In the genomic region with DNA sequence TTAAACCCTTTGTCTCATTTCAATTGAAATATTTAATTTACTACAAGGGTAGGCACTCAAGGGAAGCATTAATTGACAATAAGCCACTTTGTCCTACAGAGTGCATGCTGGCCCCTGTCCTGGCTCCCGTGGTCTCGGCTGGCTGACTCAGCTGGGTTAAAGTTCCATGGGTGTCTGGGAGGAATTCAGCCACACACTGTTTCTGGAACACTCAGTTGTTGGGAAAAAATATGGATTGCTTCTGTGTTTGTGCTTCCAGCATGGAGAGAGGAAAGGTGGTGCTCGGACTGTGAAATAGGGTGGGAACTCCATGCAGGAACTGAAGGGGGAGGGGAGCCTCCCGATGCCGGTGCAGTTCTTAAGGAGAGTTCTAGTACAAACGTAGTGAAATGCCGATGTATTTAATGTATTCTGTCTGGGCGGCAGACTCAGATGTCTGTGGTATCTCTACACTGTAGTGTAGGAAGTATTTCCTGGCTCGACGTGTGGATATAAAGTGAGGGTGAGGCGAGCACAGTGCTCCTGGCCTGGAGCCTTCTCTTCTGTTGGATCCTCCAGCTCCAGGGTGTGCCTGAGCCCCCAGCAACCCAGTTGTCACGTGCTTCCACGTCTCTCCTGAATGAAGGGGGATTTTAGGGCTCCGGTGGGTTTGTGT, we compare ENCODE assay signal across 8 mouse cellular contexts.
DNase-seq lines count a peak whose midpoint lies in the region; ATAC-seq and TF ChIP-seq lines count a peak whose summit lies in the region.

No protein-coding gene starts in this region.

- in situ Hi-C loops in Patski (cut with MboI; ENCODE audit: low pct_unique_long_range_greater_than_20kb): no loop called here

- WGBS in heart, embryonic 11.5 days (ENCODE audit: insufficient replicate concordance): 51% methylated on average over 14 of the region's 14 CpGs
- WGBS in hindbrain, embryonic 14.5 days: 57% methylated on average over 14 of the region's 14 CpGs
- WGBS in limb, embryonic 13.5 days: 47% methylated on average over 14 of the region's 14 CpGs

- CTCF ChIA-PET in Patski (lab: Charles Lee): no interaction called here

- DNase-seq in heart, adult 9 months (ENCODE audit: low spot score in 2 of 2): no peak
- peak; percentile 49 for DNase-seq in Patski (ENCODE audit: low read depth, low spot score)
- no peak for DNase-seq in hindbrain, embryonic 14.5 days (ENCODE audit: low spot score)
- no peak for DNase-seq in frontal cortex, postnatal 25 days (ENCODE audit: low spot score in 2 of 2)
- no peak for DNase-seq in right cerebral cortex, postnatal 4 days
- DNase-seq in urinary bladder, adult 18-20 months (ENCODE audit: low spot score in 2 of 2): no peak

- no peaks in the 10 kb centered on the region for H3K36me3 ChIP-seq in heart, embryonic 11.5 days (ENCODE audit: control insufficient read depth, insufficient read depth, low read length)
- peaks cover 74% of the 10 kb centered on the region for H3K36me3 ChIP-seq in hindbrain, embryonic 14.5 days (replicated peaks; ENCODE audit: control insufficient read depth, insufficient read depth)
- H3K36me3 ChIP-seq in limb, embryonic 13.5 days: peaks cover 54% of the 10 kb centered on the region

- POLR2A ChIA-PET in Patski (lab: Charles Lee): no interaction called here

- H3K9ac ChIP-seq in heart, embryonic 11.5 days (ENCODE audit: low read depth, low read length): no peak overlapping the region
- H3K9ac ChIP-seq in hindbrain, embryonic 14.5 days: no peak overlapping the region
- H3K9ac ChIP-seq in limb, embryonic 13.5 days: no peak overlapping the region; the same call in 1 of the 2 replicates

- TF ChIP-seq CTCF in Patski (IDR thresholded peaks at IDR 0.05): no peak

- no peak overlapping the region for H3K4me3 ChIP-seq in heart, embryonic 11.5 days (ENCODE audit: low read depth, low read length)
- H3K4me3 ChIP-seq in hindbrain, embryonic 14.5 days (replicated peaks; ENCODE audit: low read length): no peak overlapping the region
- no peak overlapping the region for H3K4me3 ChIP-seq in limb, embryonic 13.5 days

- peak overlapping the region; percentile 10; the same call in 1 of the 2 replicates for H3K27ac ChIP-seq in heart, embryonic 11.5 days (ENCODE audit: low read depth, low read length)
- H3K27ac ChIP-seq in hindbrain, embryonic 14.5 days: peak overlapping the region; percentile 70
- peak overlapping the region; percentile 28 for H3K27ac ChIP-seq in limb, embryonic 13.5 days

- no peaks in the 10 kb centered on the region for H3K9me3 ChIP-seq in heart, embryonic 11.5 days (replicated peaks; ENCODE audit: control insufficient read depth, low read length)
- no peaks in the 10 kb centered on the region for H3K9me3 ChIP-seq in hindbrain, embryonic 14.5 days (ENCODE audit: control insufficient read depth, low read length)
- no peaks in the 10 kb centered on the region for H3K9me3 ChIP-seq in limb, embryonic 13.5 days

- peaks cover 48% of the 10 kb centered on the region for H3K4me1 ChIP-seq in heart, embryonic 11.5 days (ENCODE audit: control insufficient read depth, insufficient read depth, low read length)
- 0 out of 2 replicates have a peak, but pooled peaks cover 6% of the 10 kb centered on the region for H3K4me1 ChIP-seq in hindbrain, embryonic 14.5 days (replicated peaks; ENCODE audit: control insufficient read depth, insufficient read depth, low read length)
- peaks cover 33% of the 10 kb centered on the region for H3K4me1 ChIP-seq in limb, embryonic 13.5 days

- no peaks in the 10 kb centered on the region for H3K27me3 ChIP-seq in heart, embryonic 11.5 days (ENCODE audit: control insufficient read depth, insufficient read depth, low read length)
- no peaks in the 10 kb centered on the region for H3K27me3 ChIP-seq in Patski
- no peaks in the 10 kb centered on the region for H3K27me3 ChIP-seq in hindbrain, embryonic 14.5 days (ENCODE audit: control insufficient read depth, insufficient read depth, low read length)
- no peaks in the 10 kb centered on the region for H3K27me3 ChIP-seq in limb, embryonic 13.5 days

- ATAC-seq in heart, embryonic 11.5 days (replicated peaks; ENCODE audit: insufficient number of reproducible peaks, low FRiP score, low TSS enrichment): no peak
- peak; percentile 41 for ATAC-seq in Patski
- 0 out of 2 replicates have a peak, but pooled peaks have one; percentile 47 for ATAC-seq in hindbrain, embryonic 14.5 days (ENCODE audit: low FRiP score)
- peak; percentile 42; the same call in 1 of the 2 replicates for ATAC-seq in limb, embryonic 13.5 days (ENCODE audit: low FRiP score, low read depth)

- no peak overlapping the region for H3K4me2 ChIP-seq in heart, embryonic 11.5 days
- H3K4me2 ChIP-seq in hindbrain, embryonic 14.5 days (replicated peaks): no peak overlapping the region
- H3K4me2 ChIP-seq in limb, embryonic 13.5 days (replicated peaks): peak overlapping the region; percentile 14

Comparison
In these comparisons a context has a peak if more than half of its experiments do, and no peak if none do; other contexts are left out.
1. H3K27ac ChIP-seq: peak in every context shown above with its lines; median percentile 70 in hindbrain, embryonic 14.5 days; 28 in limb, embryonic 13.5 days; 10 in heart, embryonic 11.5 days.